In the genomic region with DNA sequence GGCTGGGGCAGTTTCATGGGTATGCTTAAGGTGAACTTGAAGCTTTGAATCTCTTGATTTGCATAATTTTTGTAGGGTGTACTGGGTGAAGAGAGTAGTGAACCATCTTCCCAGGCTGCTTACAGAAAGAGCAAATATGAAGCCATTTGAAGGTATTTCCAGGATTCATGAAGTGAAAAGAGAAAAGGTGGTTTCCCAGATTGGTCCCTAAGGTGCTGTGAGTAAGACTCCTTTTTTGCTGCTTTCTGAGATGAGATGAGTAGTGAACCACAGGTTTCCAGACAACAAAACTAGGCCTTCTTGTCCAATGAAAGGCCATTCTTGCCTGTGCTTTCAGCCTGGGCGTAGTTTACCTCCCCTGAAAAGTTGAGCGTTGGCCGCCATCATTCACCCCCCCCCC, we compare ENCODE assay signal across 27 mouse cellular contexts. TPM values are rescaled to one million over a fixed set of nuclear protein-coding genes. Genes with fewer than 3 reads are reported as not detected.
DNase-seq lines count a peak whose midpoint lies in the region; TF ChIP-seq lines count a peak whose summit lies in the region.
"Had no signal": no experiment of that assay in that cellular context is flagged by ENCODE, and none has a peak within 500 bp of the region (broad histone marks: within the 10 kb centered on the region; RNA-seq: fewer than 3 reads in every experiment).

No protein-coding gene starts in this region.

- intact Hi-C loops in heart, postnatal 36 days (cut with DNase I): no loop called here

- in situ Hi-C loops in CH12.LX (cut with MboI; ENCODE audit: low pct_ligation_motif_present, low pct_unique_long_range_greater_than_20kb, low sequenced_read_pairs): no loop called here

- no peak overlapping the region for H3K27ac ChIP-seq in heart, embryonic 10.5 days
- no peak overlapping the region for H3K27ac ChIP-seq in CH12.LX (ENCODE audit: insufficient read depth, low read depth)

- peak; percentile 15 for DNase-seq in heart, adult 11 months
- no peak for DNase-seq in heart, postnatal 36 days
- DNase-seq in heart, embryonic 10.5 days (ENCODE audit: low spot score): peak; percentile 57
- DNase-seq in heart, adult 9 months (ENCODE audit: low spot score in 2 of 2): no peak
- peak; percentile 78 for DNase-seq in CH12.LX (ENCODE audit: extremely low read depth)
- no peak for DNase-seq in ovary, postnatal 10 days (ENCODE audit: low spot score)
- DNase-seq: adrenal gland, adult 2 months; adrenal gland, adult 8-10 months; adrenal gland, postnatal 10 days; adrenal gland, postnatal 14 days; adrenal gland, postnatal 25 days; adrenal gland, postnatal 36 days; B cell, adult 2 months; cerebellum, adult 11 months; cerebellum, adult 11-12 months; cerebellum, adult 18-20 months; cerebellum, adult 2 months had no signal

- TF ChIP-seq EP300 in CH12.LX (IDR thresholded peaks at IDR 0.05; ENCODE audit: low read length): peak; percentile 69; the same call in 1 of the 2 replicates

- no peak for TF ChIP-seq POLR2A in CH12.LX (IDR thresholded peaks at IDR 0.05; ENCODE audit: low read depth, low read length)

- TF ChIP-seq CTCF in CH12.LX (conservative IDR thresholded peaks at IDR 0.05 in 1 of 2, IDR thresholded peaks at IDR 0.05 in 1 of 2; ENCODE audit: low read depth in 2 of 2, low read length in 2 of 2): no peak

- 86% methylated on average over 3 of the region's 3 CpGs for WGBS in heart, embryonic 10.5 days

- no peaks in the 10 kb centered on the region for H3K36me3 ChIP-seq in heart, embryonic 10.5 days
- no peaks in the 10 kb centered on the region for H3K36me3 ChIP-seq in CH12.LX (replicated peaks in 1 of 2; ENCODE audit: control insufficient read depth in 1 of 2, insufficient read depth in 1 of 2, low read length in 1 of 2)
- H3K36me3 ChIP-seq: G1E had no signal

- no peaks in the 10 kb centered on the region for H3K9me3 ChIP-seq in heart, embryonic 10.5 days
- no peaks in the 10 kb centered on the region for H3K9me3 ChIP-seq in CH12.LX (replicated peaks; ENCODE audit: low read length)

- peak overlapping the region; percentile 33; the same call in 1 of the 2 replicates for H3K4me2 ChIP-seq in CH12.LX (ENCODE audit: insufficient read depth, low read depth, poor library complexity, severe bottlenecking)

- H3K4me1 ChIP-seq in heart, embryonic 10.5 days: peaks cover 2% of the 10 kb centered on the region
- H3K4me1 ChIP-seq in CH12.LX (ENCODE audit: control insufficient read depth in 1 of 2, insufficient read depth in 2 of 2): peaks cover 8 to 12% of the 10 kb centered on the region in 2 experiments

- H3K79me2 ChIP-seq in CH12.LX (replicated peaks; ENCODE audit: control insufficient read depth, extremely low read depth, insufficient read depth, poor library complexity, severe bottlenecking): no peaks in the 10 kb centered on the region

- peaks cover 26% of the 10 kb centered on the region for H3K27me3 ChIP-seq in heart, embryonic 10.5 days (ENCODE audit: insufficient read depth, poor library complexity, severe bottlenecking)
- H3K27me3 ChIP-seq in CH12.LX (replicated peaks): peaks cover 80% of the 10 kb centered on the region

- no peak overlapping the region for H3K4me3 ChIP-seq in heart, embryonic 10.5 days
- no peak overlapping the region for H3K4me3 ChIP-seq in CH12.LX (replicated peaks in 1 of 3; ENCODE audit: low read depth in 2 of 3, low read length in 2 of 3, poor library complexity in 1 of 3)

- dilution Hi-C loops in CH12.LX (cut with MboI; ENCODE audit: extremely low pct_ligation_motif_present, extremely low pct_unique_long_range_greater_than_20kb, low sequenced_read_pairs): no loop called here

- H3K9ac ChIP-seq in CH12.LX (ENCODE audit: insufficient read depth, low read depth): no peak overlapping the region

- TF ChIP-seq RAD21 in CH12.LX (IDR thresholded peaks at IDR 0.05; ENCODE audit: low read depth, low read length): no peak

TF ChIP-seq in CH12.LX, 34 proteins besides CTCF, POLR2A, EP300 and RAD21:
- TF ChIP-seq MEF2A (IDR thresholded peaks at IDR 0.05; ENCODE audit: borderline replicate concordance, low read depth, low read length): peak; percentile 85; the same call in 1 of the 2 replicates
- TF ChIP-seq MYC (IDR thresholded peaks at IDR 0.05; ENCODE audit: low read depth, low read length): no peak
- peak; percentile 22; the same call in 1 of the 2 replicates for TF ChIP-seq ETS1 (conservative IDR thresholded peaks at IDR 0.05; ENCODE audit: low read depth, low read length)
- TF ChIP-seq BHLHE40 (IDR thresholded peaks at IDR 0.05; ENCODE audit: low read depth, low read length): peak; percentile 18; the same call in 1 of the 2 replicates
- 0 out of 2 replicates have a peak, but pooled peaks have one; percentile 10 for TF ChIP-seq MAFK (IDR thresholded peaks at IDR 0.05; ENCODE audit: insufficient replicate concordance, low read length)
- no peak for TF ChIP-seq ZMIZ1 (IDR thresholded peaks at IDR 0.05; ENCODE audit: low read depth, low read length)
- TF ChIP-seq SIN3A (IDR thresholded peaks at IDR 0.05; ENCODE audit: low read length): no peak
- no peak for TF ChIP-seq CHD1 (IDR thresholded peaks at IDR 0.05; ENCODE audit: low read depth, low read length)
- TF ChIP-seq MAX (IDR thresholded peaks at IDR 0.05; ENCODE audit: low read length): no peak
- no peak for TF ChIP-seq NELFE (IDR thresholded peaks at IDR 0.05; ENCODE audit: low read depth, low read length)
- no peak for TF ChIP-seq ZC3H11A (IDR thresholded peaks at IDR 0.05; ENCODE audit: low read depth, low read length)
- TF ChIP-seq IRF4 (IDR thresholded peaks at IDR 0.05; ENCODE audit: low read depth, low read length): peak; percentile 74; the same call in 1 of the 2 replicates
- TF ChIP-seq JUN (IDR thresholded peaks at IDR 0.05; ENCODE audit: insufficient read depth, low read depth, low read length): peak; percentile 42; the same call in 1 of the 2 replicates

RNA-seq across cellular contexts. Expression of a gene that starts 2.1 kb away (rescaled TPM):
- not detected for total RNA-seq in heart, postnatal 36 days (2021)
- polyA plus RNA-seq in heart, embryonic 10.5 days (2016; fragmentation: Nextera tagmentation; extraction: Ambion mirVana): not detected in 2 replicates
- not detected in 2 replicates for total RNA-seq in CH12.LX (2012; rRNA removed)
- total RNA-seq in CH12.LX (2014; rRNA removed): not detected in 2 replicates
- not detected in 2 replicates for polyA plus RNA-seq in CH12.LX (2012; ENCODE audit: insufficient read length, low read depth)
- total RNA-seq: adrenal gland, adult 18-20 months; adrenal gland, adult 2 months; adrenal gland, adult 8-10 months; adrenal gland, postnatal 10 days; adrenal gland, postnatal 14 days; adrenal gland, postnatal 25 days; adrenal gland, postnatal 36 days; adrenal gland, postnatal 4 days; ES-E14 had no signal
- polyA plus RNA-seq: activated CD4-positive, CD25-positive, alpha-beta regulatory T cell, adult 4 months; adrenal gland, adult 2 months; C2C12; CD4-positive, CD25-positive, alpha-beta regulatory T cell, adult 4 months; cerebellum, adult 2 months; G1E; Patski had no signal

RNA-seq across cellular contexts. Expression of a gene that starts 5.3 kb away (rescaled TPM):
- not detected for total RNA-seq in heart, postnatal 36 days (2021)
- polyA plus RNA-seq in heart, embryonic 10.5 days (2016; fragmentation: Nextera tagmentation; extraction: Ambion mirVana): 0.30 TPM in 1 of 2 replicates, not detected in the other
- total RNA-seq in CH12.LX (2012; rRNA removed) (not detected in 2 replicates), CH12.LX (2014; rRNA removed) (not detected in 2 replicates)
- polyA plus RNA-seq in CH12.LX (2012; ENCODE audit: insufficient read length, low read depth): not detected in 2 replicates
- total RNA-seq: adrenal gland, adult 18-20 months; adrenal gland, adult 2 months; adrenal gland, adult 8-10 months; adrenal gland, postnatal 10 days; adrenal gland, postnatal 14 days; adrenal gland, postnatal 25 days; adrenal gland, postnatal 36 days; adrenal gland, postnatal 4 days; ES-E14; G1E; MEL had no signal
- polyA plus RNA-seq: activated CD4-positive, CD25-positive, alpha-beta regulatory T cell, adult 4 months; adrenal gland, adult 2 months; C2C12; CD4-positive, CD25-positive, alpha-beta regulatory T cell, adult 4 months; G1E; Patski had no signal

RNA-seq across cellular contexts. Expression of a gene that starts 9.7 kb away (rescaled TPM):
- not detected for total RNA-seq in heart, postnatal 36 days (2021)
- polyA plus RNA-seq in heart, embryonic 10.5 days (2016; fragmentation: Nextera tagmentation; extraction: Ambion mirVana): not detected in 2 replicates
- total RNA-seq in CH12.LX (2012; rRNA removed) (not detected in 2 replicates), CH12.LX (2014; rRNA removed) (not detected in 2 replicates)
- not detected in 2 replicates for polyA plus RNA-seq in CH12.LX (2012; ENCODE audit: insufficient read length, low read depth)
- total RNA-seq: adrenal gland, adult 18-20 months; adrenal gland, adult 2 months; adrenal gland, adult 8-10 months; adrenal gland, postnatal 10 days; adrenal gland, postnatal 14 days; adrenal gland, postnatal 25 days; adrenal gland, postnatal 36 days; adrenal gland, postnatal 4 days; ES-E14; G1E; MEL had no signal
- polyA plus RNA-seq: activated CD4-positive, CD25-positive, alpha-beta regulatory T cell, adult 4 months; adrenal gland, adult 2 months; brain, embryonic 14.5 days; C2C12; CD4-positive, CD25-positive, alpha-beta regulatory T cell, adult 4 months; cerebellum, adult 2 months; G1E; Patski had no signal

RNA-seq across cellular contexts. Expression of a gene that starts 27.5 kb away (rescaled TPM):
- total RNA-seq in heart, postnatal 36 days (2021): not detected
- not detected in 2 replicates for polyA plus RNA-seq in heart, embryonic 10.5 days (2016; fragmentation: Nextera tagmentation; extraction: Ambion mirVana)
- total RNA-seq in CH12.LX (2012; rRNA removed): not detected in 2 replicates
- total RNA-seq in CH12.LX (2014; rRNA removed): not detected in 2 replicates
- not detected in 2 replicates for polyA plus RNA-seq in CH12.LX (2012; ENCODE audit: insufficient read length, low read depth)
- total RNA-seq: adrenal gland, adult 18-20 months; adrenal gland, adult 2 months; adrenal gland, adult 8-10 months; adrenal gland, postnatal 10 days; adrenal gland, postnatal 14 days; adrenal gland, postnatal 25 days; adrenal gland, postnatal 36 days; adrenal gland, postnatal 4 days; ES-E14; G1E; MEL had no signal
- polyA plus RNA-seq: activated CD4-positive, CD25-positive, alpha-beta regulatory T cell, adult 4 months; adrenal gland, adult 2 months; brain, embryonic 14.5 days; CD4-positive, CD25-positive, alpha-beta regulatory T cell, adult 4 months; cerebellum, adult 2 months; G1E; Patski had no signal

RNA-seq across cellular contexts. Expression of a gene that starts 40.3 kb away (rescaled TPM):
- not detected for total RNA-seq in heart, postnatal 36 days (2021)
- polyA plus RNA-seq in heart, embryonic 10.5 days (2016; fragmentation: Nextera tagmentation; extraction: Ambion mirVana): not detected in 2 replicates
- not detected in 2 replicates for total RNA-seq in CH12.LX (2012; rRNA removed)
- not detected in 2 replicates for total RNA-seq in CH12.LX (2014; rRNA removed)
- polyA plus RNA-seq in CH12.LX (2012; ENCODE audit: insufficient read length, low read depth): not detected in 2 replicates
- total RNA-seq: adrenal gland, adult 18-20 months; adrenal gland, adult 2 months; adrenal gland, adult 8-10 months; adrenal gland, postnatal 10 days; adrenal gland, postnatal 14 days; adrenal gland, postnatal 25 days; adrenal gland, postnatal 36 days; adrenal gland, postnatal 4 days; ES-E14; G1E; MEL had no signal
- polyA plus RNA-seq: activated CD4-positive, CD25-positive, alpha-beta regulatory T cell, adult 4 months; adrenal gland, adult 2 months; brain, embryonic 14.5 days; C2C12; CD4-positive, CD25-positive, alpha-beta regulatory T cell, adult 4 months; cerebellum, adult 2 months; G1E; Patski had no signal

Comparison
In these comparisons a context has a peak if more than half of its experiments do, and no peak if none do; other contexts are left out.
1. DNase-seq: peak in heart, adult 11 months (single experiment), heart, embryonic 10.5 days (single experiment) and CH12.LX (single experiment); none in heart, postnatal 36 days (0 of 2), heart, adult 9 months (0 of 2) and ovary, postnatal 10 days (single experiment).